Mouse (Mus musculus) spleen, embryonic (tissue): ENCODE measurements at regions not wholly inside any gene's neighbourhood (a gene's known extent, or its start where the extent isn't known, plus 50 kb on each side); places are given as distances from the start of the nearest gene placed in this dataset.

Source experiments
- CTCF ChIA-PET: fragments of 350-600 bp; sonication (Branson Sonifier 250); formaldehyde crosslinking; loops from one replicate; lab custom pipeline; 2022; lab: Charles Lee

GRCm38 (mm10) chr12:16190706-16191105 lies 374.0 kb upstream of the Trib2 start:
- CTCF ChIA-PET = no interaction called here

- CTCF ChIA-PET = no interaction called here
These were observed 372.7 kb upstream of the Trib2 start for GRCm38 (mm10) chr12:16189441-16189840.

DNA sequence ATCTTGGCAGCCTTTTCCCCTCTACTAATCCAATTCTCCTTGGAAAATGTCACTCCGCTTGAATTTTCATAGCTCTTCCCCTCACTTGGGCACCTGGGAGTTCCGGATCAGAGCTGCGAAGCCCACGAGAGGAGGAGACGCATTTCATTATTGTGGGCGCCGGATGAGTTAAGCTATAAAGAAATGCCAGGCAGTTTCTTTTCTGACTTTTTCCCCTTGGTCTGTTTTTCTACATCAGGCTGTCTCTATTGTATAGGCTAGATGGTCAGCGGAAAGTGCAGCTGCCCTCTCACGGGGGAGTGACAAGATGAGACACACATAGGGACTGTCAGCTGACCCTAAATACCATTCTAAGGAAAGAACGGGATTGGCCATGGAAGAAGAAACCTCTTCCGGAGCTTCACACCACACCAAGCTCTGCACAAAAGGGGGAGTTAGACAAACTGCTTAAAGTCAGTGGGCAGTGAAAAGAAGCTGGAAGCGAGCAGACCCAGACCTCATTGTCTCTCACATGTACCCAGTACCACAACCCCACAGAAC lies 369.3 kb upstream of the Trib2 start:
- CTCF ChIA-PET = no interaction called here

GRCm38 (mm10) chr12:16185431-16185923 lies 368.8 kb upstream of the Trib2 start:
- CTCF ChIA-PET = no interaction called here

- CTCF ChIA-PET = interaction anchor here (0.6 to 0.7 kb wide), 3 partner anchors 12 to 731 kb away, joined by 3 to 6 read pairs (median 5); no protein-coding TSS in a partner anchor
These were observed 366.3 kb upstream of the Trib2 start for GRCm38 (mm10) chr12:16183055-16183454.

- CTCF ChIA-PET = no interaction called here
These were observed 364.9 kb upstream of the Trib2 start for GRCm38 (mm10) chr12:16181599-16181998.

GRCm38 (mm10) chr12:16179897-16180296 lies 363.2 kb upstream of the Trib2 start:
- CTCF ChIA-PET = no interaction called here

- CTCF ChIA-PET = interaction anchor here (0.7 kb wide), 1 partner anchor 32 kb away, joined by 3 read pairs; no protein-coding TSS in a partner anchor
These were observed 359.6 kb upstream of the Trib2 start for GRCm38 (mm10) chr12:16176326-16176725.

DNA sequence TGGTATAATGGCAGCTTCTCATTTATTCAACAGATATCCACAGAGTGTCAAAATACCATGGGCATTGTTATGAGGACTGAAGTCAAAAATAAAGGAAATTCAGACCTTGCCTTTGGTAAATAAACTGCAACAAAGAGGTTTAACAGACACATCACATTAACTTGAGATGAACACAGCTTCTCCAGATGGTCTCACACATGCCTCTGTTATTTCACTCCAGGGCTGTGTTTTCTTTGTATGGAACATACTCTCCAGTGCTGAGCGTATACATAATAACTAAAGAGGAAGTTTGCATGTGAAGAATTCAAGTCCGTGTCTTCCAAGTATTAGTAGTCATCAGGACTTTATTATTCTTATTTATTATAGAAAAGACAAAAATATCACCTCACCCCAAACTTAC lies 355.5 kb upstream of the Trib2 start:
- CTCF ChIA-PET = no interaction called here

GRCm38 (mm10) chr12:16171636-16172035 lies 354.9 kb upstream of the Trib2 start:
- CTCF ChIA-PET = interaction anchor here (0.5 kb wide), 1 partner anchor 11 kb away, joined by 6 read pairs; no protein-coding TSS in a partner anchor

DNA sequence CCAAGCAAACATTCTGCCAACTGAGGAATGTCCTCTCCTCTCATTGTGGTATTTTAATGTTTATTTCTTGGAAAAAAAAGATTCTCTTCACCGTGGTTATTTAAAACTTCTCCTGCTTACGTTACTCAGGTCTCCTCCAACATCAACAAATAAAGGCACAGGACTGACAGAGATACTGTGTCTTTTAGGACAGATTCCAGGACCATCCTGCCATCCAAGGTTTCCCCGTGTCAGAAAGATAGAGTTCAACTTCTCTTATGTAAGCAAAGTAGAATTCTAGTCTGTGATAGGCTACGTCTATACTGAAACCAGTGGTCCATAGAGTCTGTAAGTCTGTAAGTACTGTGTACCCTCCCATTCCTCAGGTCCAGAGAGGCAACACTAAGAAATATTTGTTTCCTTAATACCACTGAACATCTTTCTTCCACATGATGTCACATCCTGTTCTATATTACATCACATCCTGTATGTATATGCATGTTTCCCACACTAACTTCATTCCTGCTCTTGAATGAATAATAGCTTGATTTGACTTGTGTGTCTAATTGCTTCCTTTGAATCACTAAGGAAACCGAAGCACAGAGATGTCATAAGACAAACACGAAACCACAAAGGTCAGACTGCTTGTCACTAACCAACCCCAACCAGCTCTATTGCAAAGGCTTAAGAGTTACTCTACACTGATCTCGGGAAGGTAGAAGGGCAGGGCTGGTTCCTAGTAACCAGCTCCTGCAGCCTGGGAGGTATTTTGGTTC lies 353.2 kb upstream of the Trib2 start:
- CTCF ChIA-PET = no interaction called here

DNA sequence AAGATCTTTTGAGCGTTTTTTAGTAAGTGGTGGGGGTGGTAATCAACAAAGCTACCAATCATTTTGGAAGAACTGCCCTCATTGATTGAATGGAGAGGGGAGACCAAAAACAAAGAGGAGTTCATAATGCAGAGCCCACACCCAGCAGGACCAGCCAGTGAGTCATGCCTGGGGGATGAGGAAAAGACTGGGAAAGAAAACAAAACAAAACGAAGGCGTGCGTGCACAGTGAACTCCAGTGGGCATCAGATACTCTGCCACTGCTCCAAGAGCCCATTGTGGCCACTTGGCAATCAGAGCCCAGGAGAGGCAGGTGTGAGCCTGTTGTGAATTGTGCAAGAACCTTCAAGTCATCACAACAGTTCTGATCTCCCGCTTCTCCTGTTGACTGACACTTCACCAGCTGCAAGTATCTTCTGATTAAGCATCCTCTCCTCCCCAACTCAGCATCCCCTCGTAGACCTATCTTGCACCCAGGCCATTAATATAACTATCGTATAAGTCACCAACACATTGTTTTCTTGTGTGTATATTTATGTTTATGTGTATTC lies 351.1 kb upstream of the Trib2 start:
- CTCF ChIA-PET = no interaction called here

DNA sequence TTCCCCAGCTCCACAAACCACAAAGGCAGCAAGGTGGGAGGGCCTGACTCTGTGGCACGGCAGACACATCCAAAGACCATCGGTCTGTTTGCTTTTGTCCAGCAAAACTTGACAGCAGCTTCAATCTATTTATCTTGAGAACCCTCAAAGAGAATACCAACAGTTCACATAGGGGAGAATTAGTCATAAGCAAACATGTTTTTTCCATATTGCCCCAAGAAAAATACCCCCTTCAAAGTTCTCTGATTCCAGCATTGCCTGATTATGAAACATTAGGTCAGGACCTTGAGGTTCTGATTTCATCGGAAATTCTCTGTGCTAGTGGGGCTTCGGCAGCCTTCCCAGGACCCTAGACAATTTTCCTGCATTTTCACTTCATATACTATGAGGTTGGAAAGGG lies 348.4 kb upstream of the Trib2 start:
- CTCF ChIA-PET = no interaction called here

DNA sequence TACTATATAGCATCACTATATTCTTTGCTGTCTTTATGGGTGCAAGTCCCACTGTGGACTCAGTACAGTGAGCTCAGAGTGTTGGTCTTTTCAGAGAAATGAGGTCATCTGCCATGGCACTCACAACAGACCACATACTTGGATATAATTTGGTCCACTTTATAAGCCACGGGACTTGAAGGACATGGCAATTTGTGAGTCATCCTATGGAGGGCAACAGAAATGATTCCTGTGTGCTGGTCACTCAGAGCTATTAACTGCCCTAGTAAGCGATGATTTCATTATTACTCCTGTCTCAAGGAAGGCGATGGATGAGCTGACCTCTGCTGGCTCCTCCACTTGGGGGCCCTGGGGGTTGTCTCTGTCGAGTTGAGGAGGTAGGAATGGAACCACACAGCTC lies 345.2 kb upstream of the Trib2 start:
- CTCF ChIA-PET = no interaction called here

DNA sequence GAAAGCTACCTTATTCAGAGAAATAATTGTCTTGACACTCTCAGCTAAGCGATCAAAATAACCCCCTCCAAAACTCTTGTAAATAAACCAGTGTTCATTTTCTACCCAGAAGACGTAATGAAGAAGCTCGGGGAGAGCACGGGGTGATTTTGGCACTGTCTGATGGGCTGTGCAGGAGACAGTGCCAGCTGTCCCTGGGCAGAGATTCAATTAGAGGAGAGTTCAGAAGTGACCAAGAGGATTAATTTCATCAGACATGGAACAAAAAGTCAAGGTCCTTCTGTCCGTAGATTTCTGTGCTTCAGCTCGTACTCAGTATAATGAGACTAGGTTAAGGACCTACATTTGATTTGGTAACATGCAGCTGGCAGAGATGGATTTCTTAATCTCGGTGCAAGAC lies 341.2 kb upstream of the Trib2 start:
- CTCF ChIA-PET = no interaction called here

GRCm38 (mm10) chr12:16155791-16156558 lies 339.3 kb upstream of the Trib2 start:
- CTCF ChIA-PET = no interaction called here

- CTCF ChIA-PET = no interaction called here
These were observed 337.5 kb upstream of the Trib2 start for GRCm38 (mm10) chr12:16154256-16154655.

- CTCF ChIA-PET = interaction anchor here (0.5 kb wide), 1 partner anchor 31 kb away, joined by 3 read pairs; no protein-coding TSS in a partner anchor
These were observed 335.4 kb upstream of the Trib2 start for GRCm38 (mm10) chr12:16152108-16152507.

- CTCF ChIA-PET = interaction anchor here (0.5 kb wide), 1 partner anchor 32 kb away, joined by 3 read pairs; no protein-coding TSS in a partner anchor
These were observed 334.5 kb upstream of the Trib2 start for GRCm38 (mm10) chr12:16151170-16151702.

- CTCF ChIA-PET = no interaction called here
These were observed 330.2 kb upstream of the Trib2 start for GRCm38 (mm10) chr12:16146919-16147318.

DNA sequence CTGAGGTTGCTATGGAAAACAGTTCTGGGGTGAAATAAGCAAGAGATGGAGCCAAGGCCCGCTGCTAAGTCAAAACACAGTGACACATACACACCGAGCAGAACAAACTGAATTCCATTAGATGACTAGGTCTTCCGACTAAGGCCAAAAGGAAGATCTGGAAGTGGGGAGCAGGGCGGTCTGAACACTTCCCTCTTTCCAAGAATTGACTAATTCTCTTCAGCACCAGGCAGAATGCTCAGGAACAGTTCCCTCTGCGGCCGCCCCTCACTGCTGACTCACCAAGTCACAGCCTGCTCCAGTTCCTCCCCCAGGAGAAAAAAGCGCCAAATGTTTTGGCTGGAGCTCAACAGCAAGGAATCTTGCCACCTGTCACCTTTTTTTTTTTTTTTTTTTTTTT lies 328.9 kb upstream of the Trib2 start:
- CTCF ChIA-PET = interaction anchor here (0.6 to 0.7 kb wide), 3 partner anchors 90 to 806 kb away, joined by 3 to 7 read pairs (median 3); no protein-coding TSS in a partner anchor
